Comparison of ENCODE assay signal across 11 mouse cellular contexts in genomic region chrX:134474988-134475710, GRCm38 (mm10). TPM values are rescaled to one million over a fixed set of nuclear protein-coding genes. Genes with fewer than 3 reads are reported as not detected.
DNase-seq lines count a peak whose midpoint lies in the region; ATAC-seq and TF ChIP-seq lines count a peak whose summit lies in the region.
"Had no signal": no experiment of that assay in that cellular context is flagged by ENCODE, and none has a peak within 500 bp of the region (broad histone marks: within the 10 kb centered on the region; RNA-seq: fewer than 3 reads in every experiment).

No protein-coding gene starts in this region.

- H3K4me2 ChIP-seq in heart, embryonic 14.5 days (ENCODE audit: low read length) = peak overlapping the region; percentile 16; the same call in 1 of the 2 replicates
- H3K4me2 ChIP-seq in hindbrain, postnatal 0 days (ENCODE audit: low read depth, low read length) = no peak overlapping the region

- no peak for TF ChIP-seq POLR2A in testis, adult 2 months (IDR thresholded peaks at IDR 0.05; ENCODE audit: control insufficient read depth, low read depth, low read length)
- TF ChIP-seq POLR2A in thymus, adult 2 months (IDR thresholded peaks at IDR 0.05; ENCODE audit: control insufficient read depth, extremely low read depth, insufficient read depth, low read length, poor library complexity) = no peak

- ATAC-seq in heart, embryonic 14.5 days (ENCODE audit: insufficient number of reproducible peaks, insufficient read depth, low FRiP score, low read depth) = no peak
- peak; percentile 56; the same call in 1 of the 2 replicates for ATAC-seq in hindbrain, postnatal 0 days

- 59% methylated on average over 67 of the region's 67 CpGs for WGBS in heart, embryonic 14.5 days
- 77% methylated on average over 64 of the region's 67 CpGs for WGBS in hindbrain, postnatal 0 days
- 86% methylated on average over 56 of the region's 67 CpGs for WGBS in thymus, adult 2 months

- H3K36me3 ChIP-seq in heart, embryonic 14.5 days (ENCODE audit: control insufficient read depth, insufficient read depth, low read length) = no peaks in the 10 kb centered on the region
- H3K36me3 ChIP-seq in hindbrain, postnatal 0 days (ENCODE audit: insufficient read depth, low read length) = no peaks in the 10 kb centered on the region
- no peaks in the 10 kb centered on the region for H3K36me3 ChIP-seq in testis, adult 2 months (ENCODE audit: control insufficient read depth, insufficient read depth, low read length)
- no peaks in the 10 kb centered on the region for H3K36me3 ChIP-seq in thymus, adult 2 months (ENCODE audit: control insufficient read depth, insufficient read depth, low read length)
- H3K36me3 ChIP-seq: G1E had no signal

- H3K4me1 ChIP-seq in heart, embryonic 14.5 days (ENCODE audit: control insufficient read depth in 2 of 2, insufficient read depth in 2 of 2, low read length in 2 of 2) = no peaks in the 10 kb centered on the region
- no peaks in the 10 kb centered on the region for H3K4me1 ChIP-seq in hindbrain, postnatal 0 days (ENCODE audit: insufficient read depth, low read length)
- no peaks in the 10 kb centered on the region for H3K4me1 ChIP-seq in testis, adult 2 months (ENCODE audit: control insufficient read depth, insufficient read depth, low read length)
- H3K4me1 ChIP-seq in thymus, adult 2 months (replicated peaks; ENCODE audit: control insufficient read depth, insufficient read depth, low read length) = no peaks in the 10 kb centered on the region

- H3K4me3 ChIP-seq in heart, embryonic 14.5 days (ENCODE audit: control insufficient read depth in 1 of 2, insufficient read depth in 1 of 2, low read depth in 1 of 2, low read length in 2 of 2) = no peak overlapping the region
- no peak overlapping the region for H3K4me3 ChIP-seq in hindbrain, postnatal 0 days (ENCODE audit: low read length)
- H3K4me3 ChIP-seq in testis, adult 2 months (ENCODE audit: control insufficient read depth, low read depth, low read length) = peak overlapping the region; percentile 89
- no peak overlapping the region for H3K4me3 ChIP-seq in thymus, adult 2 months (ENCODE audit: control insufficient read depth, insufficient read depth, low read length)

- peaks cover 12% of the 10 kb centered on the region; the same call in 1 of the 2 replicates for H3K9me3 ChIP-seq in heart, embryonic 14.5 days (ENCODE audit: control insufficient read depth, low read length)
- H3K9me3 ChIP-seq in hindbrain, postnatal 0 days (ENCODE audit: low read length) = no peaks in the 10 kb centered on the region

- H3K27ac ChIP-seq in heart, embryonic 14.5 days (replicated peaks in 1 of 2; ENCODE audit: control insufficient read depth in 1 of 2, insufficient read depth in 1 of 2, low read depth in 2 of 2, low read length in 2 of 2) = no peak overlapping the region
- H3K27ac ChIP-seq in hindbrain, postnatal 0 days = no peak overlapping the region
- H3K27ac ChIP-seq in testis, adult 2 months (ENCODE audit: control insufficient read depth, insufficient read depth, low read depth, low read length) = peak overlapping the region; percentile 96
- no peak overlapping the region for H3K27ac ChIP-seq in thymus, adult 2 months (ENCODE audit: control insufficient read depth, insufficient read depth, low read length)

- no peaks in the 10 kb centered on the region for H3K27me3 ChIP-seq in heart, embryonic 14.5 days (ENCODE audit: control insufficient read depth, insufficient read depth, low read length)
- no peaks in the 10 kb centered on the region for H3K27me3 ChIP-seq in hindbrain, postnatal 0 days (ENCODE audit: insufficient read depth, low read length)
- H3K27me3 ChIP-seq in testis, adult 2 months (ENCODE audit: control insufficient read depth, insufficient read depth, low read length) = no peaks in the 10 kb centered on the region
- no peaks in the 10 kb centered on the region for H3K27me3 ChIP-seq in thymus, adult 2 months (ENCODE audit: control insufficient read depth, insufficient read depth, low read length)

- no peak for TF ChIP-seq CTCF in hindbrain, postnatal 0 days (IDR thresholded peaks at IDR 0.05; ENCODE audit: low read depth)
- TF ChIP-seq CTCF in testis, adult 2 months (IDR thresholded peaks at IDR 0.05; ENCODE audit: control insufficient read depth, insufficient read depth, insufficient replicate concordance, low read depth, low read length) = no peak
- no peak for TF ChIP-seq CTCF in thymus, adult 2 months (IDR thresholded peaks at IDR 0.05; ENCODE audit: borderline replicate concordance, control insufficient read depth, extremely low read depth, insufficient read depth, low read length, poor library complexity)

- no peak for DNase-seq in heart, adult 8-10 months (ENCODE audit: low spot score)
- DNase-seq in right cerebral cortex, postnatal 4 days = peak; percentile 3
- DNase-seq in right cerebral cortex, postnatal 10 days (ENCODE audit: low spot score in 2 of 2) = no peak
- peak; percentile 9 for DNase-seq in hindbrain, postnatal 0 days (ENCODE audit: low spot score)
- no peak for DNase-seq in thymus, adult 2 months
- no peak for DNase-seq in adrenal gland, adult 8-10 months
- DNase-seq: kidney, adult 2 months had no signal

- H3K9ac ChIP-seq in heart, embryonic 14.5 days (ENCODE audit: low read length) = no peak overlapping the region
- no peak overlapping the region for H3K9ac ChIP-seq in hindbrain, postnatal 0 days (replicated peaks; ENCODE audit: low read length)

RNA-seq across cellular contexts. Expression of gene Taf7l, which starts 1.1 kb away (rescaled TPM):
- not detected in 2 replicates for polyA plus RNA-seq in heart, embryonic 14.5 days (2014; fragmentation: Nextera tagmentation; extraction: Ambion mirVana)
- total RNA-seq in heart, adult 8-10 months (2022) = not detected
- total RNA-seq in hindbrain, postnatal 0 days (2014; rRNA removed) = not detected in 2 replicates
- polyA plus RNA-seq in hindbrain, postnatal 0 days (2015; fragmentation: Nextera tagmentation; extraction: Ambion mirVana) = 0.25 and 0.47 TPM in 2 replicates
- 9.6 and 11.8 TPM in 2 replicates for polyA plus RNA-seq in testis, adult 2 months (2012; rRNA removed)
- not detected in 2 replicates for polyA plus RNA-seq in thymus, adult 2 months (2012; rRNA removed)
- not detected for total RNA-seq in adrenal gland, adult 8-10 months (2022)
- total RNA-seq: G1E had no signal
- polyA plus RNA-seq: G1E; kidney, adult 2 months; liver, embryonic 16.5 days had no signal

Comparison
In these comparisons a context has a peak if more than half of its experiments do, and no peak if none do; other contexts are left out.
1. DNase-seq: peak in right cerebral cortex, postnatal 4 days (single experiment) and hindbrain, postnatal 0 days (single experiment); none in heart, adult 8-10 months (single experiment), right cerebral cortex, postnatal 10 days (0 of 2), thymus, adult 2 months (single experiment) and adrenal gland, adult 8-10 months (single experiment).